Mouse (Mus musculus) limb, embryonic 14.5 days (tissue): ENCODE results near the gene Gm13289. TPM values are rescaled to one million over a fixed set of nuclear protein-coding genes. Genes with fewer than 3 reads are reported as not detected.
A peak's percentile ranks its signal among the peaks of the same experiment; 100 is the strongest.
"Not testable (repeated sequence)": the region's sequence is repeated elsewhere in the genome, so short reads cannot be mapped to it uniquely, and the experiment has no call there.

Experiments
- ATAC-seq: fragments of 200-750 bp; cut with Nextera tagmentation; 2 replicates; pipeline ENCODE4 v1.8.0; 2017; ENCODE audit warnings: low read depth, moderate number of reproducible peaks, moderate TSS enrichment; ENCODE audit not compliant: low FRiP score
- DNase-seq: peaks from one replicate; pipeline ENCODE4 v3.0.0-alpha.2; 2015; ENCODE audit warnings: low spot score
- H3K27ac ChIP-seq: fragments of 300-500 bp; sonication (generic); replicated peaks from 2 replicates; pipeline ENCODE4 v1.5.1; 2014; ENCODE audit warnings: low read depth, mild to moderate bottlenecking, low read length, moderate library complexity, mixed read lengths
- H3K27me3 ChIP-seq: fragments of 300-500 bp; sonication (generic); 2 replicates; pipeline ENCODE4 v1.6.1; 2014; ENCODE audit warnings: low read length, mixed read lengths; ENCODE audit not compliant: control insufficient read depth, insufficient read depth
- H3K36me3 ChIP-seq: fragments of 300-500 bp; sonication (generic); 2 replicates; pipeline ENCODE4 v1.6.1; 2014; ENCODE audit warnings: mild to moderate bottlenecking, low read length, moderate library complexity, mixed read lengths; ENCODE audit not compliant: control insufficient read depth, insufficient read depth
- H3K4me1 ChIP-seq: fragments of 300-500 bp; sonication (generic); 2 replicates; pipeline ENCODE4 v1.6.1; 2014; ENCODE audit warnings: antibody characterized with exemption, low read length, mixed read lengths; ENCODE audit not compliant: control insufficient read depth, insufficient read depth
- H3K4me2 ChIP-seq: fragments of 300-500 bp; sonication (generic); replicated peaks from 2 replicates; pipeline ENCODE4 v1.6.1; 2014; ENCODE audit warnings: low read depth, mild to moderate bottlenecking, low read length, moderate library complexity; ENCODE audit not compliant: severe bottlenecking
- H3K4me3 ChIP-seq: fragments of 300-500 bp; sonication (generic); replicated peaks from 2 replicates; pipeline ENCODE4 v1.5.1; 2014; ENCODE audit warnings: low read length
- H3K9ac ChIP-seq: fragments of 300-500 bp; sonication (generic); 2 replicates; pipeline ENCODE4 v1.6.1; 2014; ENCODE audit warnings: mild to moderate bottlenecking, low read depth, low read length, moderate library complexity; ENCODE audit not compliant: severe bottlenecking
- H3K9me3 ChIP-seq: fragments of 300-500 bp; sonication (generic); 2 replicates; pipeline ENCODE4 v1.6.1; 2016; ENCODE audit warnings: low read length; ENCODE audit not compliant: control insufficient read depth
- WGBS: fragments of 180-500 bp; shearing (Covaris S2); extraction: QIAGEN DNeasy Blood & Tissue Kit; methylation state at CpG from one replicate; pipeline ENCODE4 v1.1.7; 2014; 5-methylcytosine and 5-hydroxymethylcytosine counted together
- polyA plus RNA-seq, 2 experiments: library from polyadenylated mRNA; depleted of rRNA in 1 of 2; stranded (reverse) in 1 of 2; unstranded in 1 of 2; fragments of >200 nt; fragmentation: Nextera tagmentation in 1 of 2; extraction: Ambion mirVana in 1 of 2; gene quantifications; 2 replicates each; pipeline versions ENCODE4 v1.2.1 to v1.2.3; 2012 to 2014

Gm13289 gene
- polyA plus RNA-seq, 2 experiments = not detected

DNA sequence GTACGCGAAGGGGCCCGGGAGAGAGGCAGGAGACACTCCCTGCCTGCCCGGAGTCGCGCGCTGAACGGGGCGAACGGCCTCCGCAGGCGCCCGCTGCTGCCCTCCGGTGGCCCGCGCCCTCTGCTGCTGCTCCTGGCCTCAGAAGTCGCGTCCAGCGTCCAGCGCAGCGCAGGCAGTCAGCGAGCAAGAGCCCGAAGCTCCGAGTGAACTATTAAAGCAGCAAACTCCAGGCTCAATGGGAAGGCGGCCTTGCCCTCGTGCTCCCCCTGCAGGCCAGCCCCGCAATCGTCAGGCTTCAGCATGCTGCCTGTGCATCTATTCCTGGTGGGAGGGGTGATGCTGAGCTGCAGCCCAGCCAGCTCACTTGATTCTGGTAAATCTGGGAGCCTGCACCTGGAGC lies 14.5 kb downstream of the Gm13289 start, which contains the start of gene Gm13278:
Gm13278 (plus strand) TSS at position 301 of the 400 bp plus-strand sequence.
- not testable (repeated sequence) for H3K4me3 ChIP-seq, H3K4me1 ChIP-seq, H3K36me3 ChIP-seq, DNase-seq, H3K9me3 ChIP-seq, H3K4me2 ChIP-seq, ATAC-seq, H3K9ac ChIP-seq, H3K27me3 ChIP-seq, H3K27ac ChIP-seq
- no CpG with 5 or more reads among the region's 28 CpGs for WGBS

DNA sequence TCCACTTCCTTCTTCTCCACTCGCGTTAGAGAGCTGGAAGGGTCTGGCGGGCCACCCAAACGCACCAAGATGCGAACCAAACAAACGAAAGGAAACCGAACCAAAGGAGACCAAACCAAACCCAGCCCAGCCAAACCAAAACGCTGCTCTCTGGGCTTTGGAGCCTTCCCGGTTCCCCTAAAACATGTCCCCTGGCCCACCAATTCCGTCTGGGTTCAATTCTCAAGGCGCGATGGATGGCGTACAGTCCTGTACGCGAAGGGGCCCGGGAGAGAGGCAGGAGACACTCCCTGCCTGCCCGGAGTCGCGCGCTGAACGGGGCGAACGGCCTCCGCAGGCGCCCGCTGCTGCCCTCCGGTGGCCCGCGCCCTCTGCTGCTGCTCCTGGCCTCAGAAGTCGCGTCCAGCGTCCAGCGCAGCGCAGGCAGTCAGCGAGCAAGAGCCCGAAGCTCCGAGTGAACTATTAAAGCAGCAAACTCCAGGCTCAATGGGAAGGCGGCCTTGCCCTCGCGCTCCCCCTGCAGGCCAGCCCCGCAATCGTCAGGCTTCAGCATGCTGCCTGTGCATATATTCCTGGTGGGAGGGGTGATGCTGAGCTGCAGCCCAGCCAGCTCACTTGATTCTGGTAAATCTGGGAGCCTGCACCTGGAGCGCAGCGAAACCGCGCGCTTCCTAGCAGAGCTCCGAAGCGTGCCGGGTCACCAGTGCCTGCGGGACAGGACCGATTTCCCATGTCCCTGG lies 17.4 kb downstream of the Gm13289 start, which contains the start of gene Gm13275:
Gm13275 (plus strand) TSS at position 552 of the 740 bp plus-strand sequence.
- H3K36me3 ChIP-seq, H3K4me3 ChIP-seq, H3K9ac ChIP-seq, H3K9me3 ChIP-seq, ATAC-seq, H3K27me3 ChIP-seq, H3K4me1 ChIP-seq, DNase-seq, H3K27ac ChIP-seq, H3K4me2 ChIP-seq: not testable (repeated sequence)
- WGBS = 0% methylated on average over 5 of the region's 52 CpGs

DNA sequence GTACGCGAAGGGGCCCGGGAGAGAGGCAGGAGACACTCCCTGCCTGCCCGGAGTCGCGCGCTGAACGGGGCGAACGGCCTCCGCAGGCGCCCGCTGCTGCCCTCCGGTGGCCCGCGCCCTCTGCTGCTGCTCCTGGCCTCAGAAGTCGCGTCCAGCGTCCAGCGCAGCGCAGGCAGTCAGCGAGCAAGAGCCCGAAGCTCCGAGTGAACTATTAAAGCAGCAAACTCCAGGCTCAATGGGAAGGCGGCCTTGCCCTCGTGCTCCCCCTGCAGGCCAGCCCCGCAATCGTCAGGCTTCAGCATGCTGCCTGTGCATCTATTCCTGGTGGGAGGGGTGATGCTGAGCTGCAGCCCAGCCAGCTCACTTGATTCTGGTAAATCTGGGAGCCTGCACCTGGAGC lies 20.4 kb downstream of the Gm13289 start, which contains the start of gene Gm13279:
Gm13279 (plus strand) TSS at position 301 of the 400 bp plus-strand sequence.
- WGBS = no CpG with 5 or more reads among the region's 28 CpGs
- not testable (repeated sequence) for H3K27me3 ChIP-seq, DNase-seq, H3K9me3 ChIP-seq, H3K9ac ChIP-seq, H3K4me1 ChIP-seq, H3K4me2 ChIP-seq, ATAC-seq, H3K36me3 ChIP-seq, H3K4me3 ChIP-seq, H3K27ac ChIP-seq

DNA sequence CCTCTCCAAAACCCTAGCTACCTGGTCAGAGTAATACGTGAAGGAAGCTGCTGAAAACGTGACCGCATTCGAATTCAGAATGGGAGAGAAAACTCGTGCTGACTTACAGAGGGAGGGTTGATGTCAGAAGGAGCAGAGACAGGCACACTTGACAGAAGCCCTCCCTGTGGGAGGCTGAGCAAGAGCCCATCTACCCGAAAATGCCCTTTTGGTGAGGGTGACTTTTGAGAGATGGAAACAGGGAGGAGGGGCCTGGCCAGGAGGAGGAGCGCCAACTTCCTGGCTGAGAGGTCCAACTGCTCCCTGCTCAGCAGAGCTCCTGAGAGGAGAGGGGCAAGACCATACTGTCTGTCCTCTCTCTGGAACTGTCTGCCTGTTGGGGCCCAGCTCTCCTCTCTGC lies 22.6 kb downstream of the Gm13289 start, which contains the start of gene Gm13285:
Gm13285 (plus strand) TSS at position 301 of the 400 bp plus-strand sequence.
- H3K9me3 ChIP-seq, ATAC-seq, H3K4me2 ChIP-seq, H3K27me3 ChIP-seq, H3K9ac ChIP-seq, H3K36me3 ChIP-seq, DNase-seq, H3K4me3 ChIP-seq, H3K27ac ChIP-seq, H3K4me1 ChIP-seq: not testable (repeated sequence)
- 12% methylated on average over 2 of the region's 7 CpGs for WGBS

DNA sequence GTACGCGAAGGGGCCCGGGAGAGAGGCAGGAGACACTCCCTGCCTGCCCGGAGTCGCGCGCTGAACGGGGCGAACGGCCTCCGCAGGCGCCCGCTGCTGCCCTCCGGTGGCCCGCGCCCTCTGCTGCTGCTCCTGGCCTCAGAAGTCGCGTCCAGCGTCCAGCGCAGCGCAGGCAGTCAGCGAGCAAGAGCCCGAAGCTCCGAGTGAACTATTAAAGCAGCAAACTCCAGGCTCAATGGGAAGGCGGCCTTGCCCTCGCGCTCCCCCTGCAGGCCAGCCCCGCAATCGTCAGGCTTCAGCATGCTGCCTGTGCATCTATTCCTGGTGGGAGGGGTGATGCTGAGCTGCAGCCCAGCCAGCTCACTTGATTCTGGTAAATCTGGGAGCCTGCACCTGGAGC lies 26.2 kb downstream of the Gm13289 start, which contains the start of gene Gm13287:
Gm13287 (plus strand) TSS at position 301 of the 400 bp plus-strand sequence.
- H3K27me3 ChIP-seq, H3K4me1 ChIP-seq, H3K36me3 ChIP-seq, DNase-seq, H3K9me3 ChIP-seq, H3K27ac ChIP-seq, H3K4me3 ChIP-seq, H3K4me2 ChIP-seq, H3K9ac ChIP-seq, ATAC-seq: not testable (repeated sequence)
- WGBS = no CpG with 5 or more reads among the region's 29 CpGs

DNA sequence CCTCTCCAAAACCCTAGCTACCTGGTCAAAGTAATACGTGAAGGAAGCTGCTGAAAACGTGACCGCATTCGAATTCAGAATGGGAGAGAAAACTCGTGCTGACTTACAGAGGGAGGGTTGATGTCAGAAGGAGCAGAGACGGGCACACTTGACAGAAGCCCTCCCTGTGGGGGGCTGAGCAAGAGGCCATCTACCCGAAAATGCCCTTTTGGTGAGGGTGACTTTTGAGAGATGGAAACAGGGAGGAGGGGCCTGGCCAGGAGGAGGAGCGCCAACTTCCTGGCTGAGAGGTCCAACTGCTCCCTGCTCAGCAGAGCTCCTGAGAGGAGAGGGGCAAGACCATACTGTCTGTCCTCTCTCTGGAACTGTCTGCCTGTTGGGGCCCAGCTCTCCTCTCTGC lies 28.5 kb downstream of the Gm13289 start, which contains the start of gene Gm13288:
Gm13288 (plus strand) TSS at position 301 of the 400 bp plus-strand sequence.
- H3K27ac ChIP-seq, H3K9me3 ChIP-seq, H3K36me3 ChIP-seq, H3K4me2 ChIP-seq, H3K27me3 ChIP-seq, DNase-seq, H3K4me1 ChIP-seq, H3K9ac ChIP-seq, ATAC-seq: not testable (repeated sequence)
- no CpG with 5 or more reads among the region's 8 CpGs for WGBS
- 0 out of 2 replicates have a peak within 1 kb of the TSS, but pooled peaks have one; percentile 15 for H3K4me3 ChIP-seq

DNA sequence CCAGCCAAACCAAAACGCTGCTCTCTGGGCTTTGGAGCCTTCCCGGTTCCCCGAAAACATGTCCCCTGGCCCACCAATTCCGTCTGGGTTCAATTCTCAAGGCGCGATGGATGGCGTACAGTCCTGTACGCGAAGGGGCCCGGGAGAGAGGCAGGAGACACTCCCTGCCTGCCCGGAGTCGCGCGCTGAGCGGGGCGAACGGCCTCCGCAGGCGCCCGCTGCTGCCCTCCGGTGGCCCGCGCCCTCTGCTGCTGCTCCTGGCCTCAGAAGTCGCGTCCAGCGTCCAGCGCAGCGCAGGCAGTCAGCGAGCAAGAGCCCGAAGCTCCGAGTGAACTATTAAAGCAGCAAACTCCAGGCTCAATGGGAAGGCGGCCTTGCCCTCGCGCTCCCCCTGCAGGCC lies 29.0 kb downstream of the Gm13289 start:
- H3K27ac ChIP-seq, H3K4me1 ChIP-seq, H3K9ac ChIP-seq, H3K4me2 ChIP-seq, H3K27me3 ChIP-seq, H3K9me3 ChIP-seq, DNase-seq, H3K36me3 ChIP-seq, ATAC-seq: not testable (repeated sequence)
- H3K4me3 ChIP-seq = 0 out of 2 replicates have a peak overlapping the region, but pooled peaks have one; percentile 15
- 0% methylated on average over 11 of the region's 34 CpGs for WGBS
